Mouse (Mus musculus): ENCODE measurements around the gene Edn3. TPM values are rescaled to one million over a fixed set of nuclear protein-coding genes. Genes with fewer than 3 reads are reported as not detected.

Gene Edn3
- 1 to 10 TPM; 4.5 to 6.3 TPM for total RNA-seq (2021)

GRCm38 (mm10) chr2:174760479-174761121, at the start of gene Edn3:
Edn3 (plus strand) TSS chr2:174760619.
- intact Hi-C loops (cut with DNase I) = no loop called here
- peak in 1 of 2 experiments; percentile 48 for DNase-seq (ENCODE audit: extremely low spot score in 1 of 2, low spot score in 2 of 2)

- intact Hi-C loops (cut with DNase I) = no loop called here
- no peak for DNase-seq (ENCODE audit: extremely low spot score in 1 of 2, low spot score in 2 of 2)
These were observed 48.4 kb upstream of the Edn3 start for GRCm38 (mm10) chr2:174712043-174712442.

GRCm38 (mm10) chr2:174715938-174716337, 44.5 kb upstream of the Edn3 start:
- no peak for DNase-seq (ENCODE audit: extremely low spot score in 1 of 2, low spot score in 2 of 2)
- intact Hi-C loops (cut with DNase I) = no loop called here

GRCm38 (mm10) chr2:174717857-174718256, 42.6 kb upstream of the Edn3 start:
- DNase-seq (ENCODE audit: extremely low spot score in 1 of 2, low spot score in 2 of 2) = no peak
- intact Hi-C loops (cut with DNase I) = no loop called here

- intact Hi-C loops (cut with DNase I) = no loop called here
- DNase-seq (ENCODE audit: extremely low spot score in 1 of 2, low spot score in 2 of 2) = no peak
These were observed 33.1 kb upstream of the Edn3 start for GRCm38 (mm10) chr2:174727114-174727823.

GRCm38 (mm10) chr2:174731939-174732338, 28.5 kb upstream of the Edn3 start:
- intact Hi-C loops (cut with DNase I) = no loop called here

GRCm38 (mm10) chr2:174735270-174735669, 25.1 kb upstream of the Edn3 start:
- DNase-seq (ENCODE audit: extremely low spot score in 1 of 2, low spot score in 2 of 2) = no peak
- intact Hi-C loops (cut with DNase I) = no loop called here

More at GRCm38 (mm10) chr2:174731939-174732338, 28.5 kb upstream of the Edn3 start:
- DNase-seq (ENCODE audit: extremely low spot score in 1 of 2, low spot score in 2 of 2) = no peak

GRCm38 (mm10) chr2:174747182-174747581, 13.2 kb upstream of the Edn3 start:
- no peak for DNase-seq (ENCODE audit: extremely low spot score in 1 of 2, low spot score in 2 of 2)
- intact Hi-C loops (cut with DNase I) = no loop called here

GRCm38 (mm10) chr2:174748381-174748780, 12.0 kb upstream of the Edn3 start:
- intact Hi-C loops (cut with DNase I) = no loop called here
- no peak for DNase-seq (ENCODE audit: extremely low spot score in 1 of 2, low spot score in 2 of 2)

- intact Hi-C loops (cut with DNase I) = no loop called here
- DNase-seq (ENCODE audit: extremely low spot score in 1 of 2, low spot score in 2 of 2) = no peak
These were observed 7.2 kb upstream of the Edn3 start for GRCm38 (mm10) chr2:174753197-174753596.

- intact Hi-C loops (cut with DNase I) = no loop called here
- no peak for DNase-seq (ENCODE audit: extremely low spot score in 1 of 2, low spot score in 2 of 2)
These were observed 6.2 kb upstream of the Edn3 start for GRCm38 (mm10) chr2:174754231-174754630.

GRCm38 (mm10) chr2:174759189-174759588, 1.2 kb upstream of the Edn3 start:
- DNase-seq (ENCODE audit: extremely low spot score in 1 of 2, low spot score in 2 of 2) = no peak
- intact Hi-C loops (cut with DNase I) = no loop called here

GRCm38 (mm10) chr2:174761452-174762101, 1.2 kb downstream of the Edn3 start:
- peak in 1 of 2 experiments; percentile 30 for DNase-seq (ENCODE audit: extremely low spot score in 1 of 2, low spot score in 2 of 2)
- intact Hi-C loops (cut with DNase I) = no loop called here

GRCm38 (mm10) chr2:174762310-174762709, 1.9 kb downstream of the Edn3 start:
- DNase-seq (ENCODE audit: extremely low spot score in 1 of 2, low spot score in 2 of 2) = no peak

GRCm38 (mm10) chr2:174768891-174769528, 8.6 kb downstream of the Edn3 start:
- DNase-seq (ENCODE audit: extremely low spot score in 1 of 2, low spot score in 2 of 2) = peak in 1 of 2 experiments; percentile 70
- intact Hi-C loops (cut with DNase I) = no loop called here

More at GRCm38 (mm10) chr2:174762310-174762709, 1.9 kb downstream of the Edn3 start:
- intact Hi-C loops (cut with DNase I) = no loop called here

- intact Hi-C loops (cut with DNase I) = no loop called here
- DNase-seq (ENCODE audit: extremely low spot score in 1 of 2, low spot score in 2 of 2) = no peak
These were observed 14.0 kb downstream of the Edn3 start for GRCm38 (mm10) chr2:174774177-174775111.

- no peak for DNase-seq (ENCODE audit: extremely low spot score in 1 of 2, low spot score in 2 of 2)
- intact Hi-C loops (cut with DNase I) = no loop called here
These were observed 21.6 kb downstream of the Edn3 start for GRCm38 (mm10) chr2:174782016-174782415.

GRCm38 (mm10) chr2:174782880-174783279, 22.5 kb downstream of the Edn3 start:
- intact Hi-C loops (cut with DNase I) = no loop called here
- DNase-seq (ENCODE audit: extremely low spot score in 1 of 2, low spot score in 2 of 2) = no peak

All from left cerebral cortex, postnatal 10 days (tissue).